Mouse (Mus musculus) forebrain, embryonic 12.5 days (tissue): ENCODE results near the gene Trim40. TPM values are rescaled to one million over a fixed set of nuclear protein-coding genes. Genes with fewer than 3 reads are reported as not detected.
"Not testable (repeated sequence)": the region's sequence is repeated elsewhere in the genome, so short reads cannot be mapped to it uniquely, and the experiment has no call there.

ENCODE experiments used
- ATAC-seq: fragments of 200-750 bp; cut with Nextera tagmentation; 2 replicates; pipeline ENCODE4 v1.8.0; 2017; ENCODE audit warnings: moderate TSS enrichment; ENCODE audit not compliant: low FRiP score
- H3K27ac ChIP-seq: fragments of 300-500 bp; sonication (generic); 2 replicates; pipeline ENCODE4 v1.5.1; 2016; ENCODE audit warnings: mild to moderate bottlenecking
- H3K27me3 ChIP-seq: fragments of 300-500 bp; sonication (generic); 2 replicates; pipeline ENCODE4 v1.6.1; 2016; ENCODE audit warnings: mild to moderate bottlenecking
- H3K36me3 ChIP-seq: fragments of 300-500 bp; sonication (generic); replicated peaks from 2 replicates; pipeline ENCODE4 v1.6.1; 2016; ENCODE audit warnings: mild to moderate bottlenecking
- H3K4me1 ChIP-seq: fragments of 300-500 bp; sonication (generic); 2 replicates; pipeline ENCODE4 v1.6.1; 2016
- H3K4me2 ChIP-seq: fragments of 300-500 bp; sonication (generic); 2 replicates; pipeline ENCODE4 v1.6.1; 2016; ENCODE audit warnings: mild to moderate bottlenecking, moderate library complexity
- H3K4me3 ChIP-seq: fragments of 300-500 bp; sonication (generic); replicated peaks from 2 replicates; pipeline ENCODE4 v1.5.1; 2016; ENCODE audit warnings: mild to moderate bottlenecking
- H3K9ac ChIP-seq: fragments of 300-500 bp; sonication (generic); 2 replicates; pipeline ENCODE4 v1.6.1; 2016; ENCODE audit warnings: mild to moderate bottlenecking
- H3K9me3 ChIP-seq: fragments of 300-500 bp; sonication (generic); 2 replicates; pipeline ENCODE4 v1.6.1; 2016
- WGBS: fragments of 180-500 bp; shearing (Covaris S2); methylation state at CpG from one replicate; pipeline ENCODE4 v1.1.7; 2016; 5-methylcytosine and 5-hydroxymethylcytosine counted together
- polyA plus RNA-seq: library from polyadenylated mRNA; unstranded; fragments of >200 nt; fragmentation: Nextera tagmentation; extraction: Ambion mirVana; gene quantifications from 2 replicates; pipeline ENCODE4 v1.2.1, GENCODE M21; 2016

Trim40 gene
- polyA plus RNA-seq, 1 experiment from 2014 or later, result not detected

GRCm38 (mm10) chr17:36912031-36912430 is 22.1 kb upstream of the Trim40 start:
- Histone ChIP-seq H3K4me3 (no peak overlapping the region), H3K36me3 (no peaks in the 10 kb centered on the region), H3K4me1 (no peaks in the 10 kb centered on the region), H3K4me2 (no peak overlapping the region), H3K9ac (no peak overlapping the region), H3K9me3 (no peaks in the 10 kb centered on the region), H3K27me3 (no peaks in the 10 kb centered on the region), H3K27ac (no peak overlapping the region)
- ATAC-seq, result no peak
- 76% methylated on average over 2 of the region's 2 CpGs for WGBS

DNA sequence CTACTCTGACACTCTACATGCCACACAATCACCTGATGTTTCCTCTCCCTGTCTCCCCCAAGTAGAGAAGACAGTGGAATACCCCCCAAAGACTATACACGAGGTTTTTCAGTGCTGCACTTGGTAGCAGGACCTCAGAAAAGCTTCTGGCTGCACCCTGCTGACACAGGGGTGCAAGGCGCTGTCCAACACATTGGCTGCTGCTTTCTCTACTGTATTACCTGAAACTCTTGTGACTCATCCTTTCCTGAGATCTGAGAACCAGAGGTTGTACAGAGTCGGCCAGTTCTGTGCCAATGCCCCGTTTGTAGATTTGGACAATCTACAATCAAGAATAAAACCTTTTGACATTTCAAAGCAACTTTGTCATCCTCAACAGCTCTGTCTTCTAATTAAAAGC is 19.9 kb upstream of the Trim40 start:
- Histone ChIP-seq H3K27me3 (no peaks in the 10 kb centered on the region), H3K9ac (no peak overlapping the region), H3K36me3 (no peaks in the 10 kb centered on the region), H3K4me3 (no peak overlapping the region), H3K4me2 (no peak overlapping the region), H3K9me3 (no peaks in the 10 kb centered on the region), H3K27ac (no peak overlapping the region), H3K4me1 (no peaks in the 10 kb centered on the region)
- no peak for ATAC-seq
- WGBS, result 58% methylated on average over 4 of the region's 4 CpGs

- H3K4me1 ChIP-seq, result no peaks in the 10 kb centered on the region
- H3K9me3 ChIP-seq, result no peaks in the 10 kb centered on the region
- no peak for ATAC-seq
- no peak overlapping the region for H3K4me2 ChIP-seq
- 48% methylated on average over 1 of the region's 1 CpGs for WGBS
- no peak overlapping the region for H3K27ac ChIP-seq
- H3K36me3 ChIP-seq, result no peaks in the 10 kb centered on the region
- no peak overlapping the region for H3K4me3 ChIP-seq
- H3K27me3 ChIP-seq, result no peaks in the 10 kb centered on the region
- no peak overlapping the region for H3K9ac ChIP-seq
These were observed 18.3 kb upstream of the Trim40 start for GRCm38 (mm10) chr17:36908235-36908634.

GRCm38 (mm10) chr17:36903651-36904050 is 13.7 kb upstream of the Trim40 start:
- H3K9ac ChIP-seq, result no peak overlapping the region
- no peaks in the 10 kb centered on the region for H3K9me3 ChIP-seq
- ATAC-seq, result no peak
- no peaks in the 10 kb centered on the region for H3K4me1 ChIP-seq
- no peak overlapping the region for H3K4me3 ChIP-seq
- H3K27me3 ChIP-seq, result no peaks in the 10 kb centered on the region
- no peak overlapping the region for H3K27ac ChIP-seq
- no peak overlapping the region for H3K4me2 ChIP-seq
- 72% methylated on average over 3 of the region's 3 CpGs for WGBS
- no peaks in the 10 kb centered on the region for H3K36me3 ChIP-seq

DNA sequence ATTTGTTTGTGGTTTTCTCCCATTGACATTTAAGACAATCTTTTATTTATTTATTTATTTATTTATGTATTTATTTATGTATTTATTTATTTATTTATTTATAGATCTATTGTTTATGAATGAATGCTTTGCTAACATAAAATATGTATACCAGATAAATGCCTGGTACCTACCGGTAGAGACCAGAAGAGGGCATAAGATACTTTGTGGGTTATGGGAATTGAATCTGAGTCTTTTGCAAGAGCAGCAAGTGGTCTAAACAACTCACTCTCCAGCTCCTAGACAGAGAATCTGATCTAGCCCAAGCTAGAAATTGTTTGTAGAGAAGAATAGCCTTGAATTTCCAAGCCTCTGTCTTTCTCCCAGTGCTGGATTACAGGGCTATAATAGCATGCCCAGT is 10.8 kb upstream of the Trim40 start:
- Histone ChIP-seq H3K4me2 (no peak overlapping the region), H3K9ac (no peak overlapping the region), H3K9me3 (no peaks in the 10 kb centered on the region), H3K4me3 (no peak overlapping the region), H3K4me1 (no peaks in the 10 kb centered on the region), H3K36me3 (no peaks in the 10 kb centered on the region), H3K27ac (no peak overlapping the region), H3K27me3 (no peaks in the 10 kb centered on the region)
- 41% methylated on average over 1 of the region's 1 CpGs for WGBS
- ATAC-seq, result no peak

- Histone ChIP-seq H3K4me1 (no peaks in the 10 kb centered on the region), H3K4me3 (no peak overlapping the region), H3K9me3 (no peaks in the 10 kb centered on the region), H3K27me3 (no peaks in the 10 kb centered on the region), H3K9ac (no peak overlapping the region), H3K27ac (no peak overlapping the region), H3K36me3 (no peaks in the 10 kb centered on the region), H3K4me2 (no peak overlapping the region)
- 85% methylated on average over 5 of the region's 5 CpGs for WGBS
- no peak for ATAC-seq
These were observed 10.1 kb upstream of the Trim40 start for GRCm38 (mm10) chr17:36900001-36900400.

GRCm38 (mm10) chr17:36899376-36899775 is 9.5 kb upstream of the Trim40 start:
- Histone ChIP-seq H3K9me3 (no peaks in the 10 kb centered on the region), H3K27ac (no peak overlapping the region), H3K27me3 (no peaks in the 10 kb centered on the region), H3K4me3 (no peak overlapping the region), H3K36me3 (no peaks in the 10 kb centered on the region), H3K9ac (no peak overlapping the region), H3K4me2 (no peak overlapping the region), H3K4me1 (no peaks in the 10 kb centered on the region)
- ATAC-seq, result no peak
- 81% methylated on average over 4 of the region's 4 CpGs for WGBS

DNA sequence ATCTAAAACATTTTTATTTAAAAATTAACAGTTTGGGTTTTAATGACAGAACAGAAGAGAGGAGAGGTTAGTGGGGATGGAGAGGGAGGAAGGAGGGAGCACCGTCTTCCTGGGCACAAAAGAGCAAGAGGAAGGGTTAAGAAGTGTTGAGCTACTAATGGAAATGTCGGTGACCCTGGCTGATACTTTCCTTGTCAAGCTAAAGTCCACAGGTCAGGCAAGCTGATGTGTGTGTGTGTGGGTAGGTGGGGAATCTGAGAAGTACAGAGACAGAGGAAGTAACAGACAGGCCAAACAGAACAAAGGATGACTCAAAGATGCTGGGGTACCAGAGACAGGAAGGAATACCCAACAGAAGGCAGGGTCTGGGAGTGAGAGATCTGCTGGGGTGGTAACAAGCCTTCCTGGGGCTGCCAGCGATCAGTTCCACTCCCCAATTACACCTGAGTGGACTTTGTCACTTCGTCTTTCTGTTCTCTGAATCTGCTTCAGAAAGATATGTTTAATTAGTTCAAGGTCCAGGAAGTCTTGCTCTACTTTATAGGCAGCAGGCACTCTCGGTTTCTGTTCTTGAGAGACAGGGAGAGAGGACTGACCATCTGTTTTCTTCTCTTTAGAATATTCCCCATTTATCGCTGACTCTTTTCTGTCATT is 7.8 kb upstream of the Trim40 start, which contains the start of gene Trim31:
Trim31 (plus strand) TSS at position 567 of the 654 bp plus-strand sequence.
- no peak for ATAC-seq
- Histone ChIP-seq H3K36me3 (no peaks in the 10 kb centered on the region), H3K27me3 (no peaks in the 10 kb centered on the region), H3K9ac (no peak within 1 kb of the TSS), H3K27ac (no peak within 1 kb of the TSS), H3K9me3 (no peaks in the 10 kb centered on the region), H3K4me3 (no peak within 1 kb of the TSS), H3K4me1 (no peaks in the 10 kb centered on the region), H3K4me2 (no peak within 1 kb of the TSS)
- 77% methylated on average over 6 of the region's 6 CpGs for WGBS

DNA sequence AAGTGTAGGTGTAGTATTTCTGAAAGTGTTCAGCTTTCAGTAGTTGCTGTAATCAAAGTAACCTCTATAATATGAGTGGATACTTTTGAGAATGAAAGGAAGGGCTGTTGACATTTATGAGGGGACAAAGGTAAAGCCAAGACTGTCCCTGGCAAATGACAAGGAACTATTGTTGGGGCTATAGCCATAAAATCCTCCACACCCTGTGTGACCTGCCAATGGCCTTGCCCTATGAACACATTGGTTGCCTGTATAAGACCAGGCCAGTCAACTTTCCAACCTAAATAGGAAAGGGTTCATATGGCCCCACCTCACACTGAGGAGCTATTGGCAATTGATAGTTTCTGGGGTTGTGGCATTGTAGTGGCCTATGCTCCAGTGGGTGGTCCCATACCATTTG is 7.1 kb upstream of the Trim40 start:
- H3K27ac ChIP-seq, result no peak overlapping the region
- H3K36me3 ChIP-seq, result no peaks in the 10 kb centered on the region
- no peak for ATAC-seq
- H3K9ac ChIP-seq, result no peak overlapping the region
- H3K4me1 ChIP-seq, result no peaks in the 10 kb centered on the region
- H3K4me3 ChIP-seq, result no peak overlapping the region
- H3K27me3 ChIP-seq, result no peaks in the 10 kb centered on the region
- no peak overlapping the region for H3K4me2 ChIP-seq
- no peaks in the 10 kb centered on the region for H3K9me3 ChIP-seq

DNA sequence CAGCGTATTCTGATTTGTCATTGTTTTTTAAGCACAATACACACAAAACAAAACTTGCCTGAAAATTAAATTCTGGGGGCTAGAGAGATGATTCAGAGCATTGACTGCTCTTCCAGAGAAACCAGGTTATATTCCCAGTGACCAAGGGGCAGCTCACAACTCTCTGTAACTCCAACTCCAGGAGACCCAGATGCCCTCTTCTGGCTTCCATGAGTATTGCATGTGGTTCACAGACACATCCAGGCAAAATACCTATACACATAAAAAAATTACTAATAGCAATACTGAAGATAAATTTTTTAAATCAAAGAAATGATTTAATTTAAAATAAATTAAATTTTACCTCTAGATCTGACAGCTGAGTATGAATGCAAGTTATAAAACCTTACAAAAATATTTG is 6.7 kb upstream of the Trim40 start:
- no peak overlapping the region for H3K4me2 ChIP-seq
- WGBS, result 88% methylated on average over 1 of the region's 1 CpGs
- no peak overlapping the region for H3K9ac ChIP-seq
- H3K4me1 ChIP-seq, result no peaks in the 10 kb centered on the region
- H3K36me3 ChIP-seq, result no peaks in the 10 kb centered on the region
- H3K27ac ChIP-seq, result no peak overlapping the region
- no peaks in the 10 kb centered on the region for H3K9me3 ChIP-seq
- ATAC-seq, result no peak
- no peak overlapping the region for H3K4me3 ChIP-seq
- H3K27me3 ChIP-seq, result no peaks in the 10 kb centered on the region

DNA sequence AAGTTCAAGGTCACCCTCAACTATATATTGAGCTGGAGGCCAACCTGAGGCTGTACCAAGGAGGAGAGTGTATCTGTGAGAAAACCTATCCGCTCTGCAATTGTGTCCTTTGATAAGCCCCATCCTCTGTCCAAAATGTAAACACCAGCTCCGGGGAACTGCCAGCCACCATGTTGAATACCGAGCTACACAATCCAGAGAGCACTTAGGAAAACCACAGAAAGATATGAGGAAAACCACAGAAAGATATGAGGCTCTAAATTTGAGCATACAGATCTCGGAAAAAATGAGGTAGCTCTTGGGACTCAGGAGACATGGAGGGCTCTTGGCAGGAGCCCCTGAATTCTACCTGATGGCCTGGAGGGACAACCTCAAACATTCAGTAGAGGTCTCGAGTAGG is 3.5 kb upstream of the Trim40 start:
- WGBS, result 83% methylated on average over 5 of the region's 5 CpGs
- H3K4me2 ChIP-seq, result no peak overlapping the region

GRCm38 (mm10) chr17:36892362-36892761 is 2.4 kb upstream of the Trim40 start:
- Histone ChIP-seq H3K4me1 (no peaks in the 10 kb centered on the region), H3K4me2 (no peak overlapping the region), H3K4me3 (no peak overlapping the region), H3K27me3 (0 out of 2 replicates have a peak, but pooled peaks cover 5% of the 10 kb centered on the region), H3K27ac (no peak overlapping the region), H3K9me3 (no peaks in the 10 kb centered on the region), H3K9ac (no peak overlapping the region), H3K36me3 (no peaks in the 10 kb centered on the region)
- ATAC-seq, result no peak
- 15% methylated on average over 2 of the region's 2 CpGs for WGBS

More for the DNA sequence above, 3.5 kb upstream of the Trim40 start:
- H3K27me3 ChIP-seq, result 0 out of 2 replicates have a peak, but pooled peaks cover 5% of the 10 kb centered on the region
- no peak for ATAC-seq
- no peak overlapping the region for H3K9ac ChIP-seq
- H3K36me3 ChIP-seq, result no peaks in the 10 kb centered on the region
- H3K9me3 ChIP-seq, result no peaks in the 10 kb centered on the region
- no peaks in the 10 kb centered on the region for H3K4me1 ChIP-seq
- H3K4me3 ChIP-seq, result no peak overlapping the region
- no peak overlapping the region for H3K27ac ChIP-seq

GRCm38 (mm10) chr17:36891496-36891895 is 1.6 kb upstream of the Trim40 start:
- not testable (repeated sequence) for ATAC-seq, H3K27ac ChIP-seq, H3K27me3 ChIP-seq, H3K9me3 ChIP-seq, H3K36me3 ChIP-seq, H3K9ac ChIP-seq, H3K4me1 ChIP-seq, H3K4me2 ChIP-seq, H3K4me3 ChIP-seq
- WGBS, result 100% methylated on average over 1 of the region's 1 CpGs
